Comparison of ENCODE assay signal across 28 mouse cellular contexts in the genomic region with DNA sequence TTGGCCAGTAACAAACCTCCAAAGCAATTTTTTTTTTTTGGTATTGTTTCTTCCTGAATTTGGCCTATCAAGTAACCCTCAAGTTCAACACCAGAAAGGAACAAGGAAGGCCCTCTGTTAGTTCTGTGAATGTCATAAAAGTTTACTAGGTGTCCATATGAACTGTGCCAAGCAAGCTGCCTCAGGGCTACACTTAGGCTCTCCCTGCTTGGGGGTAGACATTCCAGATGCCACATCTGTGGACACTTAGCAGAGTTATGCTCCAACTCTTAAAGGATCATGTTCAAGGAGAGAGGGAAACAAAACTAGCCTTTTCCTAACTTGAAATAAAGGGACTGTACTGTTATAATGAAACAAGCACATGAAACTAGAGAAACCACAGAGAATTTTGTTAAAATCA. TPM values are rescaled to one million over a fixed set of nuclear protein-coding genes. Genes with fewer than 3 reads are reported as not detected.
DNase-seq lines count a peak whose midpoint lies in the region; ATAC-seq lines count a peak whose summit lies in the region.
"Had no signal": no experiment of that assay in that cellular context is flagged by ENCODE, and none has a peak within 500 bp of the region (broad histone marks: within the 10 kb centered on the region; RNA-seq: fewer than 3 reads in every experiment).

No protein-coding gene starts in this region.

- peaks cover 15% of the 10 kb centered on the region for H3K4me1 ChIP-seq in embryonic facial prominence, embryonic 10.5 days
- no peaks in the 10 kb centered on the region for H3K4me1 ChIP-seq in forebrain, embryonic 13.5 days
- H3K4me1 ChIP-seq: hindbrain, embryonic 15.5 days; midbrain, embryonic 12.5 days had no signal

- H3K36me3 ChIP-seq in embryonic facial prominence, embryonic 10.5 days (replicated peaks) = peaks cover 18% of the 10 kb centered on the region
- peaks cover 13% of the 10 kb centered on the region for H3K36me3 ChIP-seq in forebrain, embryonic 13.5 days (ENCODE audit: poor library complexity, severe bottlenecking)
- H3K36me3 ChIP-seq: hindbrain, embryonic 15.5 days; midbrain, embryonic 12.5 days had no signal

- H3K27ac ChIP-seq in embryonic facial prominence, embryonic 10.5 days (replicated peaks) = no peak overlapping the region
- H3K27ac ChIP-seq in forebrain, embryonic 13.5 days = no peak overlapping the region
- H3K27ac ChIP-seq: hindbrain, embryonic 15.5 days; liver, embryonic 14.5 days; macrophage; midbrain, embryonic 12.5 days; stomach, postnatal 0 days had no signal

- no peaks in the 10 kb centered on the region for H3K9me3 ChIP-seq in embryonic facial prominence, embryonic 10.5 days
- H3K9me3 ChIP-seq in forebrain, embryonic 13.5 days (replicated peaks) = no peaks in the 10 kb centered on the region; the same call in 1 of the 2 replicates
- H3K9me3 ChIP-seq: hindbrain, embryonic 15.5 days; midbrain, embryonic 12.5 days had no signal

- no peak overlapping the region for H3K9ac ChIP-seq in forebrain, embryonic 13.5 days
- H3K9ac ChIP-seq: hindbrain, embryonic 15.5 days; liver, embryonic 14.5 days; midbrain, embryonic 12.5 days had no signal

- no peak overlapping the region for H3K4me3 ChIP-seq in embryonic facial prominence, embryonic 10.5 days
- H3K4me3 ChIP-seq in forebrain, embryonic 13.5 days = no peak overlapping the region
- H3K4me3 ChIP-seq: hindbrain, embryonic 15.5 days; midbrain, embryonic 12.5 days had no signal

- DNase-seq in NIH3T3 (ENCODE audit: low read depth) = peak; percentile 24
- peak; percentile 44 for DNase-seq in embryonic facial prominence, embryonic 10.5 days (ENCODE audit: low spot score)
- DNase-seq in large intestine, adult 2 months (ENCODE audit: low read depth, low spot score) = peak; percentile 35
- peak; percentile 40 for DNase-seq in mesoderm, embryonic 11.5 days (ENCODE audit: low read depth, low spot score)
- DNase-seq in kidney, postnatal 36 days = no peak
- DNase-seq in T-cell, adult 2 months (ENCODE audit: low spot score) = no peak
- DNase-seq: adrenal gland, postnatal 36 days; cerebellum, adult 2 months; heart, adult 11 months; heart, postnatal 36 days; kidney, adult 11 months; kidney, postnatal 10 days; right cerebral cortex, postnatal 4 days had no signal

- H3K4me2 ChIP-seq in forebrain, embryonic 13.5 days = no peak overlapping the region
- H3K4me2 ChIP-seq: hindbrain, embryonic 15.5 days; midbrain, embryonic 12.5 days had no signal

- no peaks in the 10 kb centered on the region for H3K27me3 ChIP-seq in embryonic facial prominence, embryonic 10.5 days (replicated peaks; ENCODE audit: low read depth, poor library complexity, severe bottlenecking)
- H3K27me3 ChIP-seq in forebrain, embryonic 13.5 days = no peaks in the 10 kb centered on the region
- H3K27me3 ChIP-seq: hindbrain, embryonic 15.5 days; midbrain, embryonic 12.5 days; Patski had no signal

- no peak for ATAC-seq in forebrain, embryonic 13.5 days
- ATAC-seq: activated CD4-positive, CD25-positive, alpha-beta regulatory T cell, adult 4 months; forebrain, embryonic 16.5 days; Patski had no signal

RNA-seq across cellular contexts. Expression of a gene that starts 48.1 kb away (rescaled TPM):
- 53.0 and 55.4 TPM in 2 replicates for polyA plus RNA-seq in embryonic facial prominence, embryonic 10.5 days (2016; fragmentation: Nextera tagmentation; extraction: Ambion mirVana)
- 13.3 and 23.5 TPM in 2 replicates for polyA plus RNA-seq in large intestine, adult 2 months (2012; rRNA removed)
- 64.3 and 66.6 TPM in 2 replicates for polyA plus RNA-seq in forebrain, embryonic 13.5 days (2015; fragmentation: Nextera tagmentation; extraction: Ambion mirVana)

RNA-seq across cellular contexts. Expression of a gene that starts 54.3 kb away (rescaled TPM):
- not detected in 2 replicates for polyA plus RNA-seq in embryonic facial prominence, embryonic 10.5 days (2016; fragmentation: Nextera tagmentation; extraction: Ambion mirVana)
- polyA plus RNA-seq in large intestine, adult 2 months (2012; rRNA removed) = not detected in 2 replicates
- polyA plus RNA-seq in forebrain, embryonic 13.5 days (2015; fragmentation: Nextera tagmentation; extraction: Ambion mirVana) = not detected in 2 replicates
- polyA plus RNA-seq: activated CD4-positive, CD25-positive, alpha-beta regulatory T cell, adult 4 months; cerebellum, adult 2 months; cortical plate, adult 2 months; forebrain, embryonic 16.5 days; heart, embryonic 14.5 days; hindbrain, embryonic 15.5 days; liver, embryonic 14.5 days; lung, embryonic 16.5 days; macrophage; midbrain, embryonic 12.5 days; neural tube, embryonic 11.5 days; Patski; stomach, postnatal 0 days; thymus, postnatal 0 days; urinary bladder, adult 2 months had no signal

Comparison
In these comparisons a context has a peak if more than half of its experiments do, and no peak if none do; other contexts are left out.
1. DNase-seq: peak in NIH3T3 (single experiment), embryonic facial prominence, embryonic 10.5 days (single experiment), large intestine, adult 2 months (single experiment) and mesoderm, embryonic 11.5 days (single experiment); none in kidney, postnatal 36 days (0 of 2) and T-cell, adult 2 months (single experiment).